Mouse (Mus musculus): ENCODE data around the gene Minos1.

DNA sequence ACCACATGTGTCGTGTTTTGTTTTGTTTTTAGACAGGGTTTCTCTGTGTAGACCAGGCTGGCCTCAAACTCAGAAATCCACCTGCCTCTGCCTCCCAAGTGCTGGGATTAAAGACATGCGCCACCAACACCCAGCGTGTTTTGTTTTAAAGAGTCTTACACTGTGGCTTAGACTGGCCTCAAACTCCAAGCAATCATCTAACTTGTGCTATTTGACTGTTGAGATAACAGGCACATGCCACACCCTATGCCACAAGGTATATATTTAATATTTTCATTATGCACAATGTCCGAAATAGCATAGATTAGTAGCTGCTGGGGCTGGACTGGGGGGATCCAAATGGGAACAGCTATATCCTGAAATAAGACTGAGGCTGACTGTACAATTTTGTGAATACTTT, 8.4 kb downstream of the Minos1 start:
- TF ChIP-seq CTCF (IDR thresholded peaks at IDR 0.05; ENCODE audit: borderline replicate concordance, insufficient read depth, low read depth, low read length) = no peak
- TF ChIP-seq POLR2A (IDR thresholded peaks at IDR 0.05; ENCODE audit: borderline replicate concordance, insufficient read depth, low read length) = no peak
